Mouse (Mus musculus) neural tube, embryonic 11.5 days (tissue): Measurements from ENCODE around the gene Smarcc1. TPM values are rescaled to one million over a fixed set of nuclear protein-coding genes. Genes with fewer than 3 reads are reported as not detected.
"Not testable (repeated sequence)": the region's sequence is repeated elsewhere in the genome, so short reads cannot be mapped to it uniquely, and the experiment has no call there.

Experiments used
- ATAC-seq: fragments of 200-750 bp; cut with Nextera tagmentation; 2 replicates; pipeline ENCODE4 v1.8.0; 2017; ENCODE audit warnings: moderate number of reproducible peaks, mild to moderate bottlenecking, moderate TSS enrichment, moderate library complexity; ENCODE audit not compliant: insufficient read depth, low FRiP score, low TSS enrichment
- DNase-seq: peaks from one replicate; pipeline ENCODE4 v3.0.0-alpha.2; 2015; ENCODE audit warnings: low spot score
- H3K27ac ChIP-seq: fragments of 300-500 bp; sonication (generic); 2 replicates; pipeline ENCODE4 v1.5.1; 2014; ENCODE audit warnings: low read depth, mild to moderate bottlenecking, low read length
- H3K27me3 ChIP-seq: fragments of 300-500 bp; sonication (generic); 2 replicates; pipeline ENCODE4 v1.6.1; 2014; ENCODE audit warnings: mild to moderate bottlenecking, low read length, mixed read lengths; ENCODE audit not compliant: control insufficient read depth, insufficient read depth
- H3K36me3 ChIP-seq: fragments of 300-500 bp; sonication (generic); 2 replicates; pipeline ENCODE4 v1.6.1; 2014; ENCODE audit warnings: mild to moderate bottlenecking, low read length, moderate library complexity, mixed read lengths; ENCODE audit not compliant: control insufficient read depth, insufficient read depth
- H3K4me1 ChIP-seq: fragments of 300-500 bp; sonication (generic); 2 replicates; pipeline ENCODE4 v1.6.1; 2014; ENCODE audit warnings: low read length, mixed read lengths; ENCODE audit not compliant: control insufficient read depth, insufficient read depth
- H3K4me2 ChIP-seq: fragments of 300-500 bp; sonication (generic); 2 replicates; pipeline ENCODE4 v1.6.1; 2014; ENCODE audit warnings: low read depth, mild to moderate bottlenecking, moderate library complexity
- H3K4me3 ChIP-seq: fragments of 300-500 bp; sonication (generic); 2 replicates; pipeline ENCODE4 v1.5.1; 2014; ENCODE audit warnings: low read depth, low read length
- H3K9ac ChIP-seq: fragments of 300-500 bp; sonication (generic); 2 replicates; pipeline ENCODE4 v1.6.1; 2014; ENCODE audit warnings: mild to moderate bottlenecking, low read length
- H3K9me3 ChIP-seq: fragments of 300-500 bp; sonication (generic); 2 replicates; pipeline ENCODE4 v1.6.1; 2016; ENCODE audit warnings: low read length; ENCODE audit not compliant: control insufficient read depth
- WGBS: fragments of 180-500 bp; shearing (Covaris S2); extraction: QIAGEN DNeasy Blood & Tissue Kit; methylation state at CpG from one replicate; pipeline ENCODE4 v1.1.7; 2014; 5-methylcytosine and 5-hydroxymethylcytosine counted together
- polyA plus RNA-seq: library from polyadenylated mRNA; unstranded; fragments of >200 nt; fragmentation: Nextera tagmentation; extraction: Ambion mirVana; gene quantifications from 2 replicates; pipeline ENCODE4 v1.2.1, GENCODE M21; 2014

Gene Smarcc1
- polyA plus RNA-seq, 1 experiment from 2014 or later = 157 TPM

GRCm38 (mm10) chr9:110121424-110121823 is 3.9 kb downstream of the Smarcc1 start:
- H3K4me1 ChIP-seq = peaks cover 8% of the 10 kb centered on the region
- no peak for DNase-seq
- no peak overlapping the region for H3K4me2 ChIP-seq

GRCm38 (mm10) chr9:110123322-110123721 is 5.8 kb downstream of the Smarcc1 start:
- no peak overlapping the region for H3K9ac ChIP-seq
- no peak overlapping the region for H3K4me3 ChIP-seq
- H3K27me3 ChIP-seq = no peaks in the 10 kb centered on the region
- no peak for ATAC-seq
- H3K36me3 ChIP-seq = no peaks in the 10 kb centered on the region
- no peak for DNase-seq
- H3K4me2 ChIP-seq = no peak overlapping the region
- no peaks in the 10 kb centered on the region for H3K9me3 ChIP-seq
- H3K27ac ChIP-seq = no peak overlapping the region
- 87% methylated on average over 2 of the region's 2 CpGs for WGBS
- peaks cover 5% of the 10 kb centered on the region for H3K4me1 ChIP-seq

More at GRCm38 (mm10) chr9:110121424-110121823, 3.9 kb downstream of the Smarcc1 start:
- no peak overlapping the region for H3K27ac ChIP-seq
- H3K9me3 ChIP-seq = no peaks in the 10 kb centered on the region
- no peak overlapping the region for H3K4me3 ChIP-seq
- WGBS = 80% methylated on average over 4 of the region's 4 CpGs
- ATAC-seq = no peak
- H3K9ac ChIP-seq = no peak overlapping the region
- H3K27me3 ChIP-seq = no peaks in the 10 kb centered on the region
- no peaks in the 10 kb centered on the region for H3K36me3 ChIP-seq

- not testable (repeated sequence) for H3K4me3 ChIP-seq, H3K4me1 ChIP-seq, DNase-seq, H3K4me2 ChIP-seq, H3K9ac ChIP-seq, H3K27me3 ChIP-seq, H3K27ac ChIP-seq, H3K36me3 ChIP-seq, H3K9me3 ChIP-seq, ATAC-seq
- 60% methylated on average over 2 of the region's 2 CpGs for WGBS
These were observed 6.6 kb downstream of the Smarcc1 start for GRCm38 (mm10) chr9:110124008-110124540.

GRCm38 (mm10) chr9:110130896-110131524 is 13.5 kb downstream of the Smarcc1 start:
- peak overlapping the region; percentile 99 for H3K9ac ChIP-seq
- H3K4me3 ChIP-seq = peak overlapping the region; percentile 87
- H3K9me3 ChIP-seq = no peaks in the 10 kb centered on the region
- peak overlapping the region; percentile 53 for H3K4me2 ChIP-seq
- no peak for DNase-seq
- no peaks in the 10 kb centered on the region for H3K27me3 ChIP-seq
- 35% methylated on average over 10 of the region's 10 CpGs for whole genome bisulfite sequencing
- H3K4me1 ChIP-seq = peaks cover 13% of the 10 kb centered on the region
- peak overlapping the region; percentile 92 for H3K27ac ChIP-seq
- no peak for ATAC-seq
- H3K36me3 ChIP-seq = peaks cover 2% of the 10 kb centered on the region; the same call in 1 of the 2 replicates

GRCm38 (mm10) chr9:110131525-110132197 is 14.2 kb downstream of the Smarcc1 start:
- Histone ChIP-seq H3K36me3 (peaks cover 2% of the 10 kb centered on the region; the same call in 1 of the 2 replicates), H3K4me2 (peak overlapping the region; percentile 53), H3K4me3 (peak overlapping the region; percentile 87), H3K27ac (peak overlapping the region; percentile 92), H3K9ac (peak overlapping the region; percentile 99), H3K27me3 (no peaks in the 10 kb centered on the region), H3K4me1 (peaks cover 13% of the 10 kb centered on the region), H3K9me3 (no peaks in the 10 kb centered on the region)
- ATAC-seq = peak; percentile 93
- WGBS = under 1% methylated on average over 64 of the region's 64 CpGs
- peak; percentile 100 for DNase-seq

- Histone ChIP-seq H3K4me1 (peaks cover 13% of the 10 kb centered on the region), H3K27me3 (no peaks in the 10 kb centered on the region), H3K9me3 (no peaks in the 10 kb centered on the region), H3K36me3 (peaks cover 2% of the 10 kb centered on the region; the same call in 1 of the 2 replicates), H3K27ac (peak overlapping the region; percentile 92), H3K4me3 (peak overlapping the region; percentile 87), H3K9ac (peak overlapping the region; percentile 99), H3K4me2 (peak overlapping the region; percentile 53)
- peak; percentile 59 for ATAC-seq
- peak; percentile 77 for DNase-seq
- 0% methylated on average over 21 of the region's 38 CpGs for WGBS
These were observed 14.7 kb downstream of the Smarcc1 start for GRCm38 (mm10) chr9:110132201-110132605.

- no peaks in the 10 kb centered on the region for H3K27me3 ChIP-seq
- H3K27ac ChIP-seq = no peak overlapping the region
- H3K4me2 ChIP-seq = peak overlapping the region; percentile 53
- ATAC-seq (no peak), DNase-seq (no peak)
- H3K9me3 ChIP-seq = no peaks in the 10 kb centered on the region
- H3K36me3 ChIP-seq = peaks cover 2% of the 10 kb centered on the region; the same call in 1 of the 2 replicates
- H3K9ac ChIP-seq = peak overlapping the region; percentile 99; the same call in 1 of the 2 replicates
- H3K4me3 ChIP-seq = peak overlapping the region; percentile 87
- 68% methylated on average over 6 of the region's 6 CpGs for WGBS
- H3K4me1 ChIP-seq = peaks cover 13% of the 10 kb centered on the region
These were observed 15.4 kb downstream of the Smarcc1 start for GRCm38 (mm10) chr9:110132921-110133320.

GRCm38 (mm10) chr9:110134176-110134575 is 16.7 kb downstream of the Smarcc1 start:
- H3K4me1 ChIP-seq = peaks cover 13% of the 10 kb centered on the region
- ATAC-seq (no peak), DNase-seq (no peak)
- H3K4me2 ChIP-seq = 0 out of 2 replicates have a peak overlapping the region, but pooled peaks have one; percentile 6
- 76% methylated on average over 5 of the region's 5 CpGs for WGBS
- 0 out of 2 replicates have a peak overlapping the region, but pooled peaks have one; percentile 6 for H3K4me3 ChIP-seq
- no peaks in the 10 kb centered on the region for H3K27me3 ChIP-seq
- H3K9me3 ChIP-seq = no peaks in the 10 kb centered on the region
- peaks cover 2% of the 10 kb centered on the region; the same call in 1 of the 2 replicates for H3K36me3 ChIP-seq
- H3K9ac ChIP-seq = no peak overlapping the region
- H3K27ac ChIP-seq = no peak overlapping the region
